Mouse (Mus musculus) lung, postnatal 0 days (tissue): ENCODE results near the gene Rpp25l. TPM values are rescaled to one million over a fixed set of nuclear protein-coding genes. Genes with fewer than 3 reads are reported as not detected.
"Not testable (repeated sequence)": the region's sequence is repeated elsewhere in the genome, so short reads cannot be mapped to it uniquely, and the experiment has no call there.

Experiments
- ATAC-seq: fragments of 200-750 bp; cut with Nextera tagmentation; 2 replicates; pipeline ENCODE4 v1.8.0; 2017; ENCODE audit warnings: moderate library complexity
- DNase-seq: peaks from one replicate; pipeline ENCODE4 v3.0.0-alpha.2; 2016; ENCODE audit warnings: low spot score
- H3K27ac ChIP-seq: fragments of 300-500 bp; sonication (generic); 2 replicates; pipeline ENCODE4 v1.5.1; 2014; ENCODE audit warnings: antibody characterized with exemption, mild to moderate bottlenecking, low read length, mixed read lengths
- H3K27me3 ChIP-seq: fragments of 300-500 bp; sonication (generic); replicated peaks from 2 replicates; pipeline ENCODE4 v1.6.1; 2014; ENCODE audit warnings: low read length, mixed read lengths; ENCODE audit not compliant: insufficient read depth
- H3K36me3 ChIP-seq: fragments of 300-500 bp; sonication (generic); 2 replicates; pipeline ENCODE4 v1.6.1; 2014; ENCODE audit warnings: low read length, mixed read lengths; ENCODE audit not compliant: insufficient read depth
- H3K4me1 ChIP-seq: fragments of 300-500 bp; sonication (generic); 2 replicates; pipeline ENCODE4 v1.6.1; 2014; ENCODE audit warnings: antibody characterized with exemption, low read depth, low read length, mixed read lengths; ENCODE audit not compliant: insufficient read depth
- H3K4me2 ChIP-seq: fragments of 300-500 bp; sonication (generic); replicated peaks from 2 replicates; pipeline ENCODE4 v1.6.1; 2014; ENCODE audit warnings: low read depth, mild to moderate bottlenecking, low read length, moderate library complexity, mixed read lengths
- H3K4me3 ChIP-seq: fragments of 300-500 bp; sonication (generic); 2 replicates; pipeline ENCODE4 v1.5.1; 2014; ENCODE audit warnings: low read depth, low read length
- H3K9ac ChIP-seq: fragments of 300-500 bp; sonication (generic); replicated peaks from 2 replicates; pipeline ENCODE4 v1.6.1; 2014; ENCODE audit warnings: low read depth, mild to moderate bottlenecking
- H3K9me3 ChIP-seq: fragments of 300-500 bp; sonication (generic); 2 replicates; pipeline ENCODE4 v1.6.1; 2016; ENCODE audit warnings: low read length, mixed read lengths
- CTCF ChIP-seq: IDR thresholded peaks from 2 replicates; pipeline ENCODE4 v1.5.1; 2016; ENCODE audit warnings: antibody characterized with exemption, mild to moderate bottlenecking
- EP300 ChIP-seq: IDR thresholded peaks from 2 replicates; pipeline ENCODE4 v1.6.1; 2016; ENCODE audit warnings: antibody characterized with exemption, mild to moderate bottlenecking, control low read depth
- WGBS: fragments of 180-500 bp; shearing (Covaris S2); extraction: QIAGEN DNeasy Blood & Tissue Kit; methylation state at CpG from one replicate; pipeline ENCODE4 v1.1.7; 2014; 5-methylcytosine and 5-hydroxymethylcytosine counted together
- polyA plus RNA-seq: library from polyadenylated mRNA; unstranded; fragments of >200 nt; fragmentation: Nextera tagmentation; extraction: Ambion mirVana; gene quantifications from 2 replicates; pipeline ENCODE4 v1.2.1, GENCODE M21; 2015

Gene Rpp25l
- polyA plus RNA-seq, 1 experiment from 2014 or later: 51.8 TPM

DNA sequence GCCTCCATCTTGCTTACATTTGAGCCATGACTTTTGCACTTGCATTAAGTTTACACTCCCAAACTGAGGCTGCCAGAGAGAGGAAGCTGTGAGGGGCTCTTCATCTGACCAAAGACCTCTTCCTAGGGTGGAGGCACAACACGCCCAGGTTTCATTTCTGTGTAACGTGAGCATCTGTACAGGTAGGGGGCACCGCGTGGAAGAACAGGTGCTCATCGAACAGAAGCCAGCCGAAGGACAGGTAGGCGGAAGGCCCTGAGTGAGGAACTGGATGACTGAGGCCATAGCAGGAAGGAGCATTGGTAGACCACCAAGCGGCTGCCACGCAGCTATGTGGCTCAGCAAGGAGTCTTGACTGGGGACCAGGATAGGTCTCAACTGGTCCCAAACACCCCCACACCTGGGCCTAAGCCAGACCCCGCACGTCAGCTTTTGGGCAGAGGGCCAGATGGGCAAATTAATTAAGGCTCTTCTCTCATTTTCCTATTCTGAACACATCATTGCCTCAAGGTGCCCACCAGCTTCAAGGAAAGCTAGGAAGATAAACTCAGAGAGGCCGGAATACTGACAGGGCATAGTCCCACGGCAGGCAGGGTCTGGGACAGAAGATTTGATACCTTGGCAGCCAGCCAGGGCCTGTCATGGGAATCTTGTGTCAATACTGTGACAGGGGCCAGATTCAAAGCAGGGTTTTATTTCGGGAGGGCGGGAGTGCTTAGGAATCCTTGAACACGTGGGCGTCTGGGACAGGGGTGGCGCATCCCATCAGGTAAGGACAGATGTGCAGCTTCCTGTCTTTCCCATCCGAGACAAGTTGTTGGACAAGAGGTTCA, 7.2 kb downstream of the Rpp25l start:
- Histone ChIP-seq H3K9me3 (no peaks in the 10 kb centered on the region), H3K27me3 (no peaks in the 10 kb centered on the region), H3K9ac (no peak overlapping the region), H3K36me3 (no peaks in the 10 kb centered on the region), H3K4me1 (peaks cover 4% of the 10 kb centered on the region; the same call in 1 of the 2 replicates), H3K4me3 (no peak overlapping the region), H3K4me2 (no peak overlapping the region), H3K27ac (no peak overlapping the region)
- no peak for TF ChIP-seq EP300
- TF ChIP-seq CTCF: no peak
- ATAC-seq (no peak), DNase-seq (no peak)
- 59% methylated on average over 19 of the region's 19 CpGs for WGBS

- Histone ChIP-seq H3K9me3 (no peaks in the 10 kb centered on the region), H3K4me3 (no peak overlapping the region), H3K27ac (no peak overlapping the region), H3K27me3 (no peaks in the 10 kb centered on the region), H3K4me1 (peaks cover 4% of the 10 kb centered on the region; the same call in 1 of the 2 replicates), H3K36me3 (no peaks in the 10 kb centered on the region), H3K9ac (no peak overlapping the region), H3K4me2 (no peak overlapping the region)
- DNase-seq: peak; percentile 15
- TF ChIP-seq EP300 (no peak), CTCF (no peak)
- 1% methylated on average over 5 of the region's 5 CpGs for WGBS
- no peak for ATAC-seq
These were observed 8.7 kb downstream of the Rpp25l start for GRCm38 (mm10) chr4:41704651-41705050.

DNA sequence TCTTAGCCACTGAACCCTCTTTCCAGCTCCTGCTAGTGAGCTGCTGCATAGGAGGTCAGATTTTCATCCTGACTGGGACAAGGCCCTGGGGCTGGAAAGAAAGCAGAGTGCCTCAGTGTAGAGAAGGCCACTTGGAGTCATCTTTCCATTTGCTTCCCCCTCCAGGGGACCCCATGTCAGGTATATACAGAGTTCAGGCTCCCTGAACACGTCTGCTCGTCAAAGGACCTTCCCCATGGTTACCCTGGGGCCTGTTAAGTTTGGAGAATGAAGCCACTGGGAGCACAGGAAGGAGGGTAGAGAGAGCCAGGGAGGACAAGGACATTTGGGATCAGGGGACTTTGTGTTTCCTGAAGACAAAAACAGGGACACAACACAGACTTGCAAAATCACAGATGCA, 11.1 kb downstream of the Rpp25l start:
- H3K36me3 ChIP-seq, H3K4me3 ChIP-seq, H3K27ac ChIP-seq, H3K4me2 ChIP-seq, H3K9me3 ChIP-seq, H3K4me1 ChIP-seq, H3K9ac ChIP-seq, ATAC-seq, DNase-seq, H3K27me3 ChIP-seq: not testable (repeated sequence)
- WGBS: 68% methylated on average over 2 of the region's 2 CpGs

- not testable (repeated sequence) for H3K9ac ChIP-seq, H3K9me3 ChIP-seq, H3K27me3 ChIP-seq, H3K4me1 ChIP-seq, ATAC-seq, H3K27ac ChIP-seq, H3K4me3 ChIP-seq, H3K4me2 ChIP-seq, DNase-seq, H3K36me3 ChIP-seq
- WGBS: no CpG with 5 or more reads among the region's 8 CpGs
These were observed 13.1 kb downstream of the Rpp25l start for GRCm38 (mm10) chr4:41700224-41700623.

GRCm38 (mm10) chr4:41699783-41700182, 13.6 kb downstream of the Rpp25l start, which contains the start of gene Il11ra1:
Il11ra1 (plus strand) TSS chr4:41699989.
- ATAC-seq, DNase-seq, H3K9ac ChIP-seq, H3K4me2 ChIP-seq, H3K27me3 ChIP-seq, H3K27ac ChIP-seq, H3K36me3 ChIP-seq, H3K4me1 ChIP-seq, H3K9me3 ChIP-seq, H3K4me3 ChIP-seq: not testable (repeated sequence)
- 69% methylated on average over 8 of the region's 10 CpGs for WGBS

- not testable (repeated sequence) for ATAC-seq, H3K4me3 ChIP-seq, H3K9ac ChIP-seq, H3K9me3 ChIP-seq, H3K27ac ChIP-seq, H3K4me1 ChIP-seq, H3K4me2 ChIP-seq, H3K27me3 ChIP-seq, DNase-seq, H3K36me3 ChIP-seq
- 12% methylated on average over 10 of the region's 32 CpGs for WGBS
These were observed 14.8 kb downstream of the Rpp25l start for GRCm38 (mm10) chr4:41698421-41699016.
